Mouse (Mus musculus): ENCODE data around the gene Abcd3. TPM values are rescaled to one million over a fixed set of nuclear protein-coding genes. Genes with fewer than 3 reads are reported as not detected.

Gene Abcd3
- total and polyA plus RNA-seq, 2 experiments from 2014 or later = 53.5 to 85.9 TPM

DNA sequence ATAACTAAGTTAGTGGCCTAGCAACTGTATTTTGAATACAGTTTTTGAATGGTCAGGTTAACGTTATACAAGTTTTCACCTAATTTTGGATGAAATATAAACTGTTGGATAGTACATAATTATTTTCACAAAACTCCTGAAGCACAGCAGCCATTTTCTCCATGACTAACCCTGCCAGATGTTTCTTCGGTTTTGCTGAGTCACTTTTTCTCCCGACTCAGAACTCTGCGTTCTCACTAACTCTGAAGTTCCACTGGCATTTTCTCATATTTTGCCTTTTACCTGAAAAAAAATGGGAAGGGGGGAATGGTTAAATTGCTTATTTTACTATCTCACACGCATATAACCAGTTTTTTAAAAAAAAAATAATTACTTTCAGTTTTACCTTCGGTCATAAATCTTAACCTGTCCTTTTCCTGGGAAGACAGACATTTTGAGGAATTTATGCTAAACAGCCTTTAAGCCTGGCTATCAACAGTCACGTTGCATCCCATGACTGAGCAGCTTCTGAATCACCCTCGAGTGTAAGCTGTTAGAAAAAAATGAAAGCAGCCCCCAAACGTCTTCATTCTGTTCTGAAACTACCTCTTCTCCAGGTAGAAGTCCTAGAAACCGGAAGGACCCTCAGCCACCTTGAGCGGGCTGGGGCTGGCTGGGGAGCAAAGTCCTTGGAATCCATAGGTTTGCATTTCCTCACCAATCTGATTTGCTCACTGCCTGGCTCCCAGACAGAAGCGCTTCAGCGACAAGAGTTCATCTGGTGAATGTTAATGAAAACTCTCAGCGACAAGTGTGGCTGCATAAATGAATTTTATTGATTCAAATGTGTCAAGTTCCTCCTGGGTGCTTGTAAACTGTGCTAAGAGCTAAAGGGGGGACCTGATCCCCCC lies 94.1 kb downstream of the Abcd3 start:
- DNase-seq (ENCODE audit: low spot score) (peak; percentile 45), ATAC-seq (no peak)
- H3K4me3 ChIP-seq (ENCODE audit: low read length) = no peak overlapping the region
- no peaks in the 10 kb centered on the region for H3K27me3 ChIP-seq (ENCODE audit: insufficient read depth, low read length)
- peak overlapping the region; percentile 69 for H3K27ac ChIP-seq
- peak overlapping the region; percentile 31; the same call in 1 of the 2 replicates for H3K4me2 ChIP-seq (ENCODE audit: low read depth, low read length)
- H3K36me3 ChIP-seq (ENCODE audit: insufficient read depth, low read length) = no peaks in the 10 kb centered on the region
- WGBS = 40% methylated on average over 14 of the region's 14 CpGs
- 0 out of 2 replicates have a peak, but pooled peaks cover 9% of the 10 kb centered on the region for H3K4me1 ChIP-seq (ENCODE audit: insufficient read depth, low read length)
- no peak for TF ChIP-seq CTCF (IDR thresholded peaks at IDR 0.05; ENCODE audit: low read depth)
- no peak overlapping the region for H3K9ac ChIP-seq (replicated peaks; ENCODE audit: low read length)
- H3K9me3 ChIP-seq (ENCODE audit: low read length) = no peaks in the 10 kb centered on the region

DNA sequence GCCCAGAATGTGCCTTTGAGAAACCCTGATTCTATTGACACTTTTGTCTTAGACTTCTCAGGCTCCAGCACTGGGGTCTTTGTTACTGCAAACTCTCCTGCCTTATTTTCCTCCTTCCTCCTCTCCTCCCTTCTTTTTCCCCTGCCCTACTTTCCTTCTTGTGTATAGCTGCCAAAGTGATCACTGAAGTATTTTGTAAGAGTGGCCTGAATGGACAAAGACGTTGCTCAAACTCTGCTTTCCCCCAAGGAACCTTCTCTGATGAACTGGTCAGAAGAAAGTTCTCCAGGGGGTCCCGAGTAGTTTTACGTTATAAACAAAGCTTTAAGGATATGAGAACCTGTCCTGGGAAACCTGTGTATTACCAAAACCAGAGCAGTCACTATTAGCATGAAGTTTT lies 95.4 kb downstream of the Abcd3 start:
- no peak for DNase-seq (ENCODE audit: low spot score)
- Histone ChIP-seq H3K4me2 (ENCODE audit: low read depth, low read length) (no peak overlapping the region), H3K27ac (no peak overlapping the region), H3K4me1 (ENCODE audit: insufficient read depth, low read length) (0 out of 2 replicates have a peak, but pooled peaks cover 9% of the 10 kb centered on the region), H3K27me3 (ENCODE audit: insufficient read depth, low read length) (no peaks in the 10 kb centered on the region), H3K36me3 (ENCODE audit: insufficient read depth, low read length) (no peaks in the 10 kb centered on the region), H3K9ac (replicated peaks; ENCODE audit: low read length) (no peak overlapping the region), H3K4me3 (ENCODE audit: low read length) (no peak overlapping the region), H3K9me3 (ENCODE audit: low read length) (no peaks in the 10 kb centered on the region)
- ATAC-seq = no peak
- no peak for TF ChIP-seq CTCF (IDR thresholded peaks at IDR 0.05; ENCODE audit: low read depth)
- 63% methylated on average over 3 of the region's 3 CpGs for WGBS

- H3K4me2 ChIP-seq (ENCODE audit: low read depth, low read length) = no peak overlapping the region
- no peaks in the 10 kb centered on the region for H3K36me3 ChIP-seq (ENCODE audit: insufficient read depth, low read length)
- ATAC-seq (no peak), DNase-seq (ENCODE audit: low spot score) (no peak)
- no peaks in the 10 kb centered on the region for H3K27me3 ChIP-seq (ENCODE audit: insufficient read depth, low read length)
- 0 out of 2 replicates have a peak, but pooled peaks cover 6% of the 10 kb centered on the region for H3K4me1 ChIP-seq (ENCODE audit: insufficient read depth, low read length)
- no peak overlapping the region for H3K9ac ChIP-seq (replicated peaks; ENCODE audit: low read length)
- no peak overlapping the region for H3K4me3 ChIP-seq (ENCODE audit: low read length)
- H3K27ac ChIP-seq = no peak overlapping the region
- 81% methylated on average over 8 of the region's 8 CpGs for whole genome bisulfite sequencing
- no peaks in the 10 kb centered on the region for H3K9me3 ChIP-seq (ENCODE audit: low read length)
- no peak for TF ChIP-seq CTCF (IDR thresholded peaks at IDR 0.05; ENCODE audit: low read depth)
Observed at GRCm38 (mm10) chr3:121718679-121719078, 96.4 kb downstream of the Abcd3 start.

GRCm38 (mm10) chr3:121716480-121716879 lies 98.6 kb downstream of the Abcd3 start:
- no peak for TF ChIP-seq CTCF (IDR thresholded peaks at IDR 0.05; ENCODE audit: low read depth)
- Histone ChIP-seq H3K27ac (peak overlapping the region; percentile 13; the same call in 1 of the 2 replicates), H3K4me3 (ENCODE audit: low read length) (no peak overlapping the region), H3K4me2 (ENCODE audit: low read depth, low read length) (no peak overlapping the region), H3K36me3 (ENCODE audit: insufficient read depth, low read length) (no peaks in the 10 kb centered on the region), H3K27me3 (ENCODE audit: insufficient read depth, low read length) (no peaks in the 10 kb centered on the region), H3K4me1 (ENCODE audit: insufficient read depth, low read length) (0 out of 2 replicates have a peak, but pooled peaks cover 3% of the 10 kb centered on the region), H3K9me3 (ENCODE audit: low read length) (no peaks in the 10 kb centered on the region), H3K9ac (replicated peaks; ENCODE audit: low read length) (no peak overlapping the region)
- ATAC-seq (no peak), DNase-seq (ENCODE audit: low spot score) (no peak)
- 88% methylated on average over 5 of the region's 5 CpGs for WGBS

GRCm38 (mm10) chr3:121715741-121716459 lies 99.2 kb downstream of the Abcd3 start:
- peak; percentile 71 for ATAC-seq
- peak; percentile 62 for DNase-seq (ENCODE audit: low spot score)
- Histone ChIP-seq H3K27ac (peak overlapping the region; percentile 60; the same call in 1 of the 2 replicates), H3K36me3 (ENCODE audit: insufficient read depth, low read length) (no peaks in the 10 kb centered on the region), H3K4me3 (ENCODE audit: low read length) (no peak overlapping the region), H3K4me2 (ENCODE audit: low read depth, low read length) (no peak overlapping the region), H3K27me3 (ENCODE audit: insufficient read depth, low read length) (no peaks in the 10 kb centered on the region), H3K9me3 (ENCODE audit: low read length) (no peaks in the 10 kb centered on the region), H3K4me1 (ENCODE audit: insufficient read depth, low read length) (no peaks in the 10 kb centered on the region), H3K9ac (replicated peaks; ENCODE audit: low read length) (no peak overlapping the region)
- 70% methylated on average over 6 of the region's 6 CpGs for WGBS
- no peak for TF ChIP-seq CTCF (IDR thresholded peaks at IDR 0.05; ENCODE audit: low read depth)

GRCm38 (mm10) chr3:121715336-121715735 lies 99.8 kb downstream of the Abcd3 start:
- ATAC-seq = no peak
- Histone ChIP-seq H3K27me3 (ENCODE audit: insufficient read depth, low read length) (no peaks in the 10 kb centered on the region), H3K27ac (peak overlapping the region; percentile 60; the same call in 1 of the 2 replicates), H3K4me3 (ENCODE audit: low read length) (no peak overlapping the region), H3K4me1 (ENCODE audit: insufficient read depth, low read length) (no peaks in the 10 kb centered on the region), H3K9ac (replicated peaks; ENCODE audit: low read length) (no peak overlapping the region), H3K36me3 (ENCODE audit: insufficient read depth, low read length) (no peaks in the 10 kb centered on the region), H3K9me3 (ENCODE audit: low read length) (no peaks in the 10 kb centered on the region), H3K4me2 (ENCODE audit: low read depth, low read length) (no peak overlapping the region)
- TF ChIP-seq CTCF (IDR thresholded peaks at IDR 0.05; ENCODE audit: low read depth) = no peak
- no peak for DNase-seq (ENCODE audit: low spot score)
